Mouse (Mus musculus): ENCODE results near the gene Mrpl39. TPM values are rescaled to one million over a fixed set of nuclear protein-coding genes. Genes with fewer than 3 reads are reported as not detected.

Gene Mrpl39
- polyA plus RNA-seq, 1 experiment from 2014 or later: 47.3 TPM

GRCm38 (mm10) chr16:84704661-84705240 is 30.8 kb downstream of the Mrpl39 start:
- Histone ChIP-seq H3K4me2 (replicated peaks) (no peak overlapping the region), H3K27me3 (replicated peaks) (peaks cover 13% of the 10 kb centered on the region), H3K4me1 (peaks cover 8% of the 10 kb centered on the region), H3K9ac (no peak overlapping the region), H3K36me3 (no peaks in the 10 kb centered on the region), H3K9me3 (no peaks in the 10 kb centered on the region), H3K4me3 (no peak overlapping the region), H3K27ac (no peak overlapping the region)
- ATAC-seq (ENCODE audit: low FRiP score, low read depth): no peak
- WGBS: 80% methylated on average over 8 of the region's 8 CpGs

- Histone ChIP-seq H3K9me3 (no peaks in the 10 kb centered on the region), H3K4me1 (peaks cover 8% of the 10 kb centered on the region), H3K4me2 (replicated peaks) (peak overlapping the region; percentile 99), H3K4me3 (no peak overlapping the region; the same call in 1 of the 2 replicates), H3K9ac (no peak overlapping the region), H3K27me3 (replicated peaks) (peaks cover 13% of the 10 kb centered on the region), H3K36me3 (no peaks in the 10 kb centered on the region), H3K27ac (no peak overlapping the region)
- no peak for ATAC-seq (ENCODE audit: low FRiP score, low read depth)
- WGBS: 66% methylated on average over 13 of the region's 13 CpGs
These were observed 31.5 kb downstream of the Mrpl39 start for GRCm38 (mm10) chr16:84703769-84704660.

GRCm38 (mm10) chr16:84703129-84703768 is 32.3 kb downstream of the Mrpl39 start:
- WGBS: under 1% methylated on average over 55 of the region's 55 CpGs
- Histone ChIP-seq H3K36me3 (no peaks in the 10 kb centered on the region), H3K9me3 (no peaks in the 10 kb centered on the region), H3K9ac (peak overlapping the region; percentile 67), H3K4me1 (peaks cover 8% of the 10 kb centered on the region), H3K4me2 (replicated peaks) (peak overlapping the region; percentile 99), H3K27ac (no peak overlapping the region), H3K4me3 (peak overlapping the region; percentile 56), H3K27me3 (replicated peaks) (peaks cover 13% of the 10 kb centered on the region)
- peak; percentile 75 for ATAC-seq (ENCODE audit: low FRiP score, low read depth)

- Histone ChIP-seq H3K4me1 (peaks cover 8% of the 10 kb centered on the region), H3K36me3 (no peaks in the 10 kb centered on the region), H3K9ac (peak overlapping the region; percentile 67), H3K9me3 (no peaks in the 10 kb centered on the region), H3K4me2 (replicated peaks) (peak overlapping the region; percentile 99), H3K27me3 (replicated peaks) (peaks cover 13% of the 10 kb centered on the region), H3K27ac (no peak overlapping the region), H3K4me3 (peak overlapping the region; percentile 56)
- WGBS: 13% methylated on average over 39 of the region's 39 CpGs
- ATAC-seq (ENCODE audit: low FRiP score, low read depth): peak; percentile 56
These were observed 33.1 kb downstream of the Mrpl39 start for GRCm38 (mm10) chr16:84702230-84703128.

GRCm38 (mm10) chr16:84701041-84701440 is 34.5 kb downstream of the Mrpl39 start:
- Histone ChIP-seq H3K4me1 (peaks cover 8% of the 10 kb centered on the region), H3K9me3 (no peaks in the 10 kb centered on the region), H3K4me2 (replicated peaks) (no peak overlapping the region), H3K27me3 (replicated peaks) (peaks cover 13% of the 10 kb centered on the region), H3K9ac (no peak overlapping the region), H3K4me3 (no peak overlapping the region), H3K27ac (no peak overlapping the region), H3K36me3 (no peaks in the 10 kb centered on the region)
- ATAC-seq (ENCODE audit: low FRiP score, low read depth): no peak
- 82% methylated on average over 5 of the region's 5 CpGs for WGBS

- Histone ChIP-seq H3K4me1 (peaks cover 8% of the 10 kb centered on the region), H3K36me3 (no peaks in the 10 kb centered on the region), H3K4me3 (no peak overlapping the region), H3K27me3 (replicated peaks) (peaks cover 13% of the 10 kb centered on the region), H3K4me2 (replicated peaks) (no peak overlapping the region), H3K27ac (no peak overlapping the region), H3K9me3 (no peaks in the 10 kb centered on the region), H3K9ac (no peak overlapping the region)
- 70% methylated on average over 6 of the region's 6 CpGs for WGBS
- no peak for ATAC-seq (ENCODE audit: low FRiP score, low read depth)
These were observed 36.8 kb downstream of the Mrpl39 start for GRCm38 (mm10) chr16:84698708-84699107.

- 85% methylated on average over 11 of the region's 11 CpGs for WGBS
- Histone ChIP-seq H3K36me3 (no peaks in the 10 kb centered on the region), H3K4me2 (replicated peaks) (no peak overlapping the region), H3K9me3 (no peaks in the 10 kb centered on the region), H3K27ac (no peak overlapping the region), H3K9ac (no peak overlapping the region), H3K4me3 (no peak overlapping the region), H3K27me3 (replicated peaks) (no peaks in the 10 kb centered on the region), H3K4me1 (no peaks in the 10 kb centered on the region)
- no peak for ATAC-seq (ENCODE audit: low FRiP score, low read depth)
These were observed 39.4 kb downstream of the Mrpl39 start for GRCm38 (mm10) chr16:84696178-84696577.

GRCm38 (mm10) chr16:84681991-84682390 is 53.6 kb downstream of the Mrpl39 start:
- H3K4me1 ChIP-seq: no peaks in the 10 kb centered on the region
- no peak overlapping the region for H3K4me2 ChIP-seq (replicated peaks)
- ATAC-seq (ENCODE audit: low FRiP score, low read depth): no peak
- H3K4me3 ChIP-seq: no peak overlapping the region
- no peaks in the 10 kb centered on the region for H3K36me3 ChIP-seq
- no peak overlapping the region for H3K9ac ChIP-seq
- no peak overlapping the region for H3K27ac ChIP-seq
- no peaks in the 10 kb centered on the region for H3K9me3 ChIP-seq
- 79% methylated on average over 4 of the region's 4 CpGs for WGBS
- no peaks in the 10 kb centered on the region for H3K27me3 ChIP-seq (replicated peaks)

GRCm38 (mm10) chr16:84680760-84681159 is 54.8 kb downstream of the Mrpl39 start:
- Histone ChIP-seq H3K4me3 (no peak overlapping the region), H3K9me3 (no peaks in the 10 kb centered on the region), H3K27ac (no peak overlapping the region), H3K9ac (no peak overlapping the region), H3K27me3 (replicated peaks) (no peaks in the 10 kb centered on the region), H3K4me2 (replicated peaks) (no peak overlapping the region), H3K4me1 (no peaks in the 10 kb centered on the region), H3K36me3 (no peaks in the 10 kb centered on the region)
- ATAC-seq (ENCODE audit: low FRiP score, low read depth): no peak
- WGBS: 87% methylated on average over 5 of the region's 5 CpGs

GRCm38 (mm10) chr16:84677292-84677691 is 58.2 kb downstream of the Mrpl39 start:
- 88% methylated on average over 3 of the region's 3 CpGs for whole genome bisulfite sequencing
- H3K27ac ChIP-seq: no peak overlapping the region
- H3K9me3 ChIP-seq: no peaks in the 10 kb centered on the region
- no peaks in the 10 kb centered on the region for H3K4me1 ChIP-seq
- no peak overlapping the region for H3K4me2 ChIP-seq (replicated peaks)
- no peak for ATAC-seq (ENCODE audit: low FRiP score, low read depth)
- H3K9ac ChIP-seq: no peak overlapping the region
- no peaks in the 10 kb centered on the region for H3K27me3 ChIP-seq (replicated peaks)
- H3K4me3 ChIP-seq: no peak overlapping the region
- H3K36me3 ChIP-seq: no peaks in the 10 kb centered on the region
